8 mouse cellular contexts compared by ENCODE assay signal in genomic region chrX:99819395-99819935, GRCm38 (mm10). TPM values are rescaled to one million over a fixed set of nuclear protein-coding genes. Genes with fewer than 3 reads are reported as not detected.
A peak's percentile ranks its signal among the peaks of the same experiment; 100 is the strongest.
DNase-seq lines count a peak whose midpoint lies in the region; ATAC-seq lines count a peak whose summit lies in the region.

No protein-coding gene starts in this region.

- H3K4me2 ChIP-seq in forebrain, embryonic 11.5 days (ENCODE audit: low read depth, low read length, severe bottlenecking) = peak overlapping the region; percentile 48
- H3K4me2 ChIP-seq in lung, embryonic 16.5 days (ENCODE audit: low read depth, low read length) = peak overlapping the region; percentile 66

- peak overlapping the region; percentile 57; the same call in 1 of the 2 replicates for H3K27ac ChIP-seq in forebrain, embryonic 11.5 days (ENCODE audit: low read depth, low read length)
- peak overlapping the region; percentile 83 for H3K27ac ChIP-seq in hindbrain, embryonic 10.5 days
- no peak overlapping the region for H3K27ac ChIP-seq in lung, embryonic 16.5 days (ENCODE audit: low read length)

- H3K36me3 ChIP-seq in forebrain, embryonic 11.5 days (ENCODE audit: control insufficient read depth, insufficient read depth, low read length) = no peaks in the 10 kb centered on the region
- no peaks in the 10 kb centered on the region for H3K36me3 ChIP-seq in hindbrain, embryonic 10.5 days
- no peaks in the 10 kb centered on the region for H3K36me3 ChIP-seq in lung, embryonic 16.5 days (ENCODE audit: control insufficient read depth, insufficient read depth, low read length)

- H3K27me3 ChIP-seq in forebrain, embryonic 11.5 days (ENCODE audit: control insufficient read depth, insufficient read depth, low read length) = peaks cover 4% of the 10 kb centered on the region; the same call in 1 of the 2 replicates
- H3K27me3 ChIP-seq in hindbrain, embryonic 10.5 days (ENCODE audit: insufficient read depth, poor library complexity, severe bottlenecking) = peaks cover 76% of the 10 kb centered on the region
- H3K27me3 ChIP-seq in lung, embryonic 16.5 days (ENCODE audit: control insufficient read depth, insufficient read depth, low read depth, low read length) = peaks cover 39% of the 10 kb centered on the region

- H3K4me1 ChIP-seq in forebrain, embryonic 11.5 days (replicated peaks; ENCODE audit: control insufficient read depth, insufficient read depth, low read length) = no peaks in the 10 kb centered on the region
- H3K4me1 ChIP-seq in hindbrain, embryonic 10.5 days (replicated peaks) = peaks cover 12% of the 10 kb centered on the region; the same call in 1 of the 2 replicates
- 0 out of 2 replicates have a peak, but pooled peaks cover 2% of the 10 kb centered on the region for H3K4me1 ChIP-seq in lung, embryonic 16.5 days (replicated peaks; ENCODE audit: control insufficient read depth, insufficient read depth, low read length)

- H3K4me3 ChIP-seq in forebrain, embryonic 11.5 days (ENCODE audit: low read depth, low read length) = peak overlapping the region; percentile 55
- peak overlapping the region; percentile 62 for H3K4me3 ChIP-seq in hindbrain, embryonic 10.5 days
- peak overlapping the region; percentile 49 for H3K4me3 ChIP-seq in lung, embryonic 16.5 days (ENCODE audit: low read length)

- peak; percentile 73 for ATAC-seq in forebrain, embryonic 11.5 days (replicated peaks; ENCODE audit: low FRiP score)
- peak; percentile 91 for ATAC-seq in lung, embryonic 16.5 days (ENCODE audit: low read depth)

- H3K9me3 ChIP-seq in forebrain, embryonic 11.5 days (ENCODE audit: control insufficient read depth, low read length) = no peaks in the 10 kb centered on the region
- H3K9me3 ChIP-seq in hindbrain, embryonic 10.5 days = peaks cover 11% of the 10 kb centered on the region
- no peaks in the 10 kb centered on the region for H3K9me3 ChIP-seq in lung, embryonic 16.5 days (ENCODE audit: control insufficient read depth, low read length)

- H3K9ac ChIP-seq in forebrain, embryonic 11.5 days (ENCODE audit: low read length) = peak overlapping the region; percentile 60
- no peak overlapping the region for H3K9ac ChIP-seq in lung, embryonic 16.5 days (ENCODE audit: low read length)

- WGBS in forebrain, embryonic 11.5 days = 22% methylated on average over 20 of the region's 22 CpGs
- WGBS in hindbrain, embryonic 10.5 days = 22% methylated on average over 22 of the region's 22 CpGs
- 14% methylated on average over 22 of the region's 22 CpGs for WGBS in lung, embryonic 16.5 days

- DNase-seq in MN1 (ENCODE audit: low spot score) = peak; percentile 62
- peak; percentile 50 for DNase-seq in c-Kit-positive CD71-negative TER-119-negative erythroid progenitor cells, embryonic 14.5 days (ENCODE audit: low read depth)
- DNase-seq in forebrain, embryonic 11.5 days (ENCODE audit: low spot score) = peak; percentile 80
- peak; percentile 77 for DNase-seq in hindbrain, embryonic 10.5 days (ENCODE audit: low spot score)
- DNase-seq in layer of hippocampus, postnatal 10 days (ENCODE audit: low spot score in 2 of 2) = peak; percentile 56 to 68
- DNase-seq in retina, embryonic 14.5 days (ENCODE audit: low spot score) = peak; percentile 76
- no peak for DNase-seq in spleen, postnatal 14 days (ENCODE audit: low spot score in 2 of 2)

RNA-seq across cellular contexts. Expression of gene Tmem28, which starts 1.4 kb away (rescaled TPM):
- 1.2 and 1.3 TPM in 2 replicates for polyA plus RNA-seq in forebrain, embryonic 11.5 days (2014; fragmentation: Nextera tagmentation; extraction: Ambion mirVana)
- polyA plus RNA-seq in hindbrain, embryonic 10.5 days (2016; fragmentation: Nextera tagmentation; extraction: Ambion mirVana) = 0.51 and 0.69 TPM in 2 replicates
- 10 to 100 TPM; 21.7 to 23.1 TPM for total RNA-seq in layer of hippocampus, postnatal 10 days (2021)
- polyA plus RNA-seq in lung, embryonic 16.5 days (2015; fragmentation: Nextera tagmentation; extraction: Ambion mirVana) = not detected in 2 replicates

Comparison
In these comparisons a context has a peak if more than half of its experiments do, and no peak if none do; other contexts are left out.
1. DNase-seq: peak in MN1 (single experiment), c-Kit-positive CD71-negative TER-119-negative erythroid progenitor cells, embryonic 14.5 days (single experiment), forebrain, embryonic 11.5 days (single experiment), hindbrain, embryonic 10.5 days (single experiment), layer of hippocampus, postnatal 10 days (2 of 2) and retina, embryonic 14.5 days (single experiment); none in spleen, postnatal 14 days (0 of 2).
2. Peak in every context shown above with its lines, with median percentiles within 50 percentile points of each other: H3K4me3 ChIP-seq.